Comparison of ENCODE assay signal across 26 mouse cellular contexts in genomic region chr5:93060865-93061264, GRCm38 (mm10). TPM values are rescaled to one million over a fixed set of nuclear protein-coding genes. Genes with fewer than 3 reads are reported as not detected.
A peak's percentile ranks its signal among the peaks of the same experiment; 100 is the strongest.
DNase-seq lines count a peak whose midpoint lies in the region; ATAC-seq and TF ChIP-seq lines count a peak whose summit lies in the region.
"Had no signal": no experiment of that assay in that cellular context is flagged by ENCODE, and none has a peak within 500 bp of the region (broad histone marks: within the 10 kb centered on the region; RNA-seq: fewer than 3 reads in every experiment).

No protein-coding gene starts in this region.

- no peak overlapping the region for H3K9ac ChIP-seq in MEL (ENCODE audit: control insufficient read depth, low read depth, low read length, poor library complexity, severe bottlenecking)
- H3K9ac ChIP-seq in liver, embryonic 14.5 days (replicated peaks) = no peak overlapping the region
- H3K9ac ChIP-seq: embryonic facial prominence, embryonic 12.5 days; forebrain, embryonic 13.5 days; midbrain, embryonic 12.5 days; neural tube, embryonic 15.5 days had no signal

- H3K27me3 ChIP-seq in MEL (ENCODE audit: control insufficient read depth in 1 of 2, insufficient read depth in 2 of 2, low read length in 2 of 2) = no peaks in the 10 kb centered on the region
- no peaks in the 10 kb centered on the region for H3K27me3 ChIP-seq in liver, embryonic 14.5 days (ENCODE audit: control insufficient read depth, insufficient read depth, low read length)
- H3K27me3 ChIP-seq: embryonic facial prominence, embryonic 12.5 days; forebrain, embryonic 13.5 days; midbrain, embryonic 12.5 days; neural tube, embryonic 15.5 days; Patski had no signal

- H3K36me3 ChIP-seq in MEL (ENCODE audit: control insufficient read depth in 1 of 2, insufficient read depth in 2 of 2, low read length in 2 of 2) = peaks cover 0 to 3% of the 10 kb centered on the region in 2 experiments; a peak in 1 of 4 replicates
- no peaks in the 10 kb centered on the region for H3K36me3 ChIP-seq in liver, embryonic 14.5 days (replicated peaks; ENCODE audit: control insufficient read depth, insufficient read depth, low read depth)
- H3K36me3 ChIP-seq: embryonic facial prominence, embryonic 12.5 days; heart, embryonic 10.5 days; limb, embryonic 10.5 days; midbrain, embryonic 12.5 days; neural tube, embryonic 15.5 days had no signal

- no peak overlapping the region for H3K4me2 ChIP-seq in liver, embryonic 14.5 days (ENCODE audit: low read depth)
- H3K4me2 ChIP-seq: embryonic facial prominence, embryonic 12.5 days; forebrain, embryonic 13.5 days; midbrain, embryonic 12.5 days; neural tube, embryonic 15.5 days had no signal

- peaks cover 3 to 5% of the 10 kb centered on the region in 2 experiments; a peak in 3 of 4 replicates for H3K4me1 ChIP-seq in MEL (ENCODE audit: control insufficient read depth in 1 of 2, insufficient read depth in 2 of 2, low read length in 2 of 2)
- 0 out of 4 replicates have a peak, but pooled peaks cover 0 to 1% of the 10 kb centered on the region in 2 experiments for H3K4me1 ChIP-seq in liver, embryonic 14.5 days (replicated peaks; ENCODE audit: control insufficient read depth in 2 of 2, insufficient read depth in 2 of 2, low read length in 1 of 2)
- H3K4me1 ChIP-seq: embryonic facial prominence, embryonic 12.5 days; forebrain, embryonic 13.5 days; heart, embryonic 10.5 days; limb, embryonic 10.5 days; midbrain, embryonic 12.5 days; neural tube, embryonic 15.5 days had no signal

- peak; percentile 79 for ATAC-seq in erythroblast, adult 5-6 weeks (replicated peaks; ENCODE audit: low FRiP score, poor library complexity, severe bottlenecking)
- ATAC-seq in liver, embryonic 14.5 days (ENCODE audit: insufficient read depth) = peak; percentile 65; the same call in 1 of the 2 replicates
- ATAC-seq: forebrain, embryonic 13.5 days; lung, postnatal 0 days; Patski had no signal

- no peak overlapping the region for H3K4me3 ChIP-seq in MEL (ENCODE audit: control insufficient read depth in 1 of 2, insufficient read depth in 1 of 2, low read depth in 2 of 2, low read length in 2 of 2)
- no peak overlapping the region for H3K4me3 ChIP-seq in liver, embryonic 14.5 days (ENCODE audit: insufficient read depth in 1 of 2, low read depth in 2 of 2, low read length in 2 of 2)
- H3K4me3 ChIP-seq: embryonic facial prominence, embryonic 12.5 days; erythroblast, embryonic 14.5 days; forebrain, embryonic 13.5 days; gastrocnemius, adult 2 months; heart, embryonic 10.5 days; limb, embryonic 10.5 days; midbrain, embryonic 12.5 days; neural tube, embryonic 15.5 days had no signal

- peak; percentile 51 to 57 for TF ChIP-seq EP300 in MEL (IDR thresholded peaks at IDR 0.05; ENCODE audit: low read depth in 1 of 2, low read length in 2 of 2)
- no peak for TF ChIP-seq EP300 in liver, embryonic 14.5 days (IDR thresholded peaks at IDR 0.05; ENCODE audit: low read depth)

- TF ChIP-seq CTCF in MEL (IDR thresholded peaks at IDR 0.05 in 2 of 3, conservative IDR thresholded peaks at IDR 0.05 in 1 of 3; ENCODE audit: control insufficient read depth in 1 of 3, insufficient read depth in 1 of 3, low read depth in 2 of 3, low read length in 3 of 3, poor library complexity in 1 of 3, severe bottlenecking in 1 of 3) = no peak
- no peak for TF ChIP-seq CTCF in liver, embryonic 14.5 days (IDR thresholded peaks at IDR 0.05; ENCODE audit: low read depth)

- DNase-seq in 3T3-L1 (ENCODE audit: low read depth, low spot score) (peak; percentile 58), MEL (ENCODE audit: low read depth, low spot score) (peak; percentile 80)
- no peak for DNase-seq in liver, embryonic 14.5 days (ENCODE audit: low read depth in 3 of 3, low spot score in 3 of 3)
- no peak for DNase-seq in right cerebral cortex, postnatal 25 days
- no peak for DNase-seq in heart, postnatal 4 days
- no peak for DNase-seq in layer of hippocampus, adult 9-11 months
- DNase-seq: adrenal gland, postnatal 25 days; cerebellum, adult 11 months; cerebellum, adult 9-11 months; gastrocnemius, adult 2 months; kidney, adult 18-20 months; right cerebral cortex, adult 18-20 months; thymus, adult 18-20 months; thymus, postnatal 36 days had no signal

- H3K79me2 ChIP-seq in MEL (ENCODE audit: control insufficient read depth, insufficient read depth, low read length, poor library complexity) = no peaks in the 10 kb centered on the region

- TF ChIP-seq POLR2A in MEL (IDR thresholded peaks at IDR 0.05; ENCODE audit: control insufficient read depth in 1 of 2, insufficient read depth in 1 of 2, low read depth in 1 of 2, low read length in 2 of 2, poor library complexity in 1 of 2) = no peak

- H3K27ac ChIP-seq in MEL (ENCODE audit: control insufficient read depth, low read depth, low read length) = no peak overlapping the region
- H3K27ac ChIP-seq in liver, embryonic 14.5 days = no peak overlapping the region
- H3K27ac ChIP-seq: embryonic facial prominence, embryonic 12.5 days; forebrain, embryonic 13.5 days; gastrocnemius, adult 2 months; heart, embryonic 10.5 days; limb, embryonic 10.5 days; macrophage; midbrain, embryonic 12.5 days; neural tube, embryonic 15.5 days had no signal

- no peak for TF ChIP-seq RAD21 in MEL (IDR thresholded peaks at IDR 0.05; ENCODE audit: low read depth, low read length)

- WGBS in liver, embryonic 14.5 days (ENCODE audit: insufficient replicate concordance) = 36% methylated on average over 4 of the region's 4 CpGs

- H3K9me3 ChIP-seq in MEL (replicated peaks; ENCODE audit: insufficient read depth, low read length) = no peaks in the 10 kb centered on the region
- no peaks in the 10 kb centered on the region for H3K9me3 ChIP-seq in liver, embryonic 14.5 days (ENCODE audit: control insufficient read depth, low read length)
- H3K9me3 ChIP-seq: embryonic facial prominence, embryonic 12.5 days; forebrain, embryonic 13.5 days; heart, embryonic 10.5 days; limb, embryonic 10.5 days; midbrain, embryonic 12.5 days; neural tube, embryonic 15.5 days had no signal

TF ChIP-seq in MEL, 35 proteins besides CTCF, POLR2A, EP300 and RAD21:
- TF ChIP-seq MXI1 (IDR thresholded peaks at IDR 0.05; ENCODE audit: low read depth, low read length) (peak; percentile 32; the same call in 1 of the 2 replicates), ZMIZ1 (IDR thresholded peaks at IDR 0.05; ENCODE audit: low read depth, low read length) (no peak), GATA1 (IDR thresholded peaks at IDR 0.05; ENCODE audit: low read depth, low read length) (peak; percentile 39; the same call in 1 of the 2 replicates), ETS1 (IDR thresholded peaks at IDR 0.05; ENCODE audit: low read depth, low read length) (peak; percentile 67), MAFK (IDR thresholded peaks at IDR 0.05; ENCODE audit: borderline replicate concordance, low read depth, low read length) (peak; percentile 91), POLR2AphosphoS5 (IDR thresholded peaks at IDR 0.05; ENCODE audit: borderline replicate concordance, low read depth, low read length) (no peak), SIN3A (IDR thresholded peaks at IDR 0.05; ENCODE audit: low read length) (peak; percentile 52), GABPA (IDR thresholded peaks at IDR 0.05; ENCODE audit: low read depth, low read length) (0 out of 2 replicates have a peak, but pooled peaks have one; percentile 53), NRF1 (IDR thresholded peaks at IDR 0.05; ENCODE audit: insufficient read depth, low read depth, low read length, poor library complexity, severe bottlenecking) (no peak)
TF ChIP-seq in MEL: peak in this region for 6.

RNA-seq across cellular contexts. Expression of gene Sowahb, which starts 16.0 kb away (rescaled TPM):
- not detected in 2 replicates for total RNA-seq in MEL (2012; rRNA removed)
- polyA plus RNA-seq in MEL (2012; ENCODE audit: insufficient read depth in 1 of 2, insufficient read length in 2 of 2, low read depth in 1 of 2, low replicate concordance in 2 of 2, missing spikeins in 1 of 2) = not detected
- not detected in 2 replicates for total RNA-seq in erythroblast, adult 5-6 weeks (2015; ENCODE audit: low replicate concordance)
- not detected in 2 replicates for total RNA-seq in erythroblast, adult 5-6 weeks (2017; ENCODE audit: low replicate concordance)
- polyA plus RNA-seq in liver, embryonic 14.5 days (2012; rRNA removed) = 0.50 and 0.64 TPM in 2 replicates
- polyA plus RNA-seq in liver, embryonic 14.5 days (2014; fragmentation: Nextera tagmentation; extraction: Ambion mirVana) = 0.83 and 0.85 TPM in 2 replicates
- total RNA-seq in heart, postnatal 4 days (2021) = under 1 TPM in 1 of 2 experiments, not detected in 1; 0.10 TPM
- total RNA-seq: adrenal gland, postnatal 25 days; gastrocnemius, adult 2 months had no signal
- polyA plus RNA-seq: forebrain, embryonic 13.5 days; heart, postnatal 0 days; macrophage; neural tube, embryonic 15.5 days had no signal

RNA-seq across cellular contexts. Expression of gene Sept11, which starts 32.4 kb away (rescaled TPM):
- total RNA-seq in MEL (2012; rRNA removed) = 34.9 and 46.7 TPM in 2 replicates
- 100 to 1,000 TPM in 1 of 2 experiments, 10 to 100 TPM in 1; 87.2 to 245 TPM for polyA plus RNA-seq in MEL (2012; ENCODE audit: insufficient read depth in 1 of 2, insufficient read length in 2 of 2, low read depth in 1 of 2, low replicate concordance in 2 of 2, missing spikeins in 1 of 2)
- 12.7 and 13.0 TPM in 2 replicates for total RNA-seq in erythroblast, adult 5-6 weeks (2015; ENCODE audit: low replicate concordance)
- total RNA-seq in erythroblast, adult 5-6 weeks (2017; ENCODE audit: low replicate concordance) = 6.1 and 15.5 TPM in 2 replicates
- 11.1 and 13.8 TPM in 2 replicates for polyA plus RNA-seq in liver, embryonic 14.5 days (2012; rRNA removed)
- 18.6 and 21.4 TPM in 2 replicates for polyA plus RNA-seq in liver, embryonic 14.5 days (2014; fragmentation: Nextera tagmentation; extraction: Ambion mirVana)
- 100 to 1,000 TPM; 120 to 130 TPM for total RNA-seq in heart, postnatal 4 days (2021)

Comparison
In these comparisons a context has a peak if more than half of its experiments do, and no peak if none do; other contexts are left out.
1. DNase-seq: peak in 3T3-L1 (single experiment) and MEL (single experiment); none in liver, embryonic 14.5 days (0 of 3), right cerebral cortex, postnatal 25 days (single experiment), heart, postnatal 4 days (single experiment) and layer of hippocampus, adult 9-11 months (single experiment).